Mouse (Mus musculus) heart, postnatal 14 days (tissue): Measurements from ENCODE around the gene Ltf. TPM values are rescaled to one million over a fixed set of nuclear protein-coding genes. Genes with fewer than 3 reads are reported as not detected.

Experiments
- DNase-seq, 2 experiments: peaks; one replicate each; pipeline ENCODE4 v3.0.0; 2021 to 2022
- intact Hi-C: fragments of 180-260 bp; cut with DNase I; formaldehyde crosslinking; loops from one replicate; pipeline ENCODE4 v1.15.1; 2025
- long read RNA-seq, 2 experiments: library from polyadenylated mRNA; stranded (forward); transcript quantifications; one replicate each; pipeline ENCODE4 v2.0.0; 2021
- total RNA-seq, 2 experiments: library from RNA; stranded (reverse); gene quantifications; 2 replicates each; pipeline ENCODE4 v1.2.3; 2021

Gene Ltf
- total RNA-seq: 1 to 10 TPM; 1.6 to 1.8 TPM
- long read RNA-seq, experiment 1, transcript Ltf-201 (17 exons, 2,743 nt): major isoform, 5 of 5 reads
- long read RNA-seq, experiment 1, partial matches to known transcripts: 0 of 5 reads
- long read RNA-seq, experiment 1, other reads (novel, unspliced or antisense): 0 of 5 reads
- long read RNA-seq, experiment 2, partial matches to known transcripts: 0 of 1 reads
- long read RNA-seq, experiment 2, other reads (novel, unspliced or antisense): 0 of 1 reads

DNA sequence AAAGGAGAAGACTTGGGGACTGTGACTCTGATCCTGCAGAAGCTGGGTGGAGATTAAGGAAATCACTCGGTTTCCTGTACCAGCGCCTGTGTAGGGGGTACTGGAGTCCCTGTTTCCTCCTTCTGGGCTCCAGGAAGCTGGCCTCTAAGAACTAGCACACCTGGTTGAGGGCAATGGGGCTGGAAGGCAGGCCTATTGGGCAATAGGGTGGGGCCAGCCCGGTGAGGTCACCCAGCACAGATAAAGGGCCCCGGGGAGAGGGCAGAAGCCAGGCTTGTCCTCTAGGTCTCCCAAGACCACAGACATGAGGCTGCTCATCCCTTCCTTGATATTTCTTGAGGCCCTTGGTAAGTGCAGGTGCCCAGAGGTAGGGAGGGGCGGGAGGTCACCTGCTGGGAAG, at the start of gene Ltf:
Ltf (plus strand) TSS at position 250 of the 400 bp plus-strand sequence.
- intact Hi-C loops: no loop called here
- no peak for DNase-seq

DNA sequence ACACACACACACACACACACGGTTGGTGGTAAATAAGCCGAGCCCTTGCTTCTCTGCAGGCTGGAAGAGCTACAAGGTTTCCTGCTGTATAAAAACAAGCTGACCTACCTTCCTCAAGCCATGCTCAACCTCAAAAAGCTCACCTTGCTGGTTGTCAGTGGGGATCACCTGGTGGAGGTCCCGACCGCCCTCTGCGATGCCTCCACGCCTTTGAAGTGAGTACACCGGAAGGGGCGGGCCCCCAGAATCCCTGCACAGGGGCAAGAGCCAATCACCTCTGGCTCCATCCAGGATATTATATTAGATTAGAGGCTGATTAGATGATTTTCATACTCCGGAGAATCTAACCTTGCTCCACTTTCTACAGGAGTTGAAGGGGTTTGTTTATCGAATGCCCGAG, 39.7 kb upstream of the Ltf start:
- DNase-seq: no peak
- intact Hi-C loops: no loop called here

DNA sequence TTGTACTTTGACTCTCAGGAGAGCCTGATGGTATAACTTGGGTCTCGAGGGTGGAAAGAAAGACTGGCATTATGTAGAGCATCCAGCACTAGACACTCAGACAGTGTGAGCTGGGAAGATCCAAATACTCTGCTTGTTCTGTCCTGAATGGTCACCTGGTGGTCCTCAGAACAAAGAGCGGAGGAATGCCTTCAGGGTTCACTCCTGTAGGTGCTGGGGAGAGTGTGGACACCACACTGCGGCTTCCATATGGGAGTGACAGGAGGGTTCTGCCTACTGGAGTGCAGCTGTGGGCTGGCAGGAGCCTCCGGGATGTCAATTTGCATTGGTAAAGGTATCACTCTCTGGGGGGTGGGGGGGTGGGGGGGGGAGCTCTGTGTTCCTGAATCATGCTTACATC, 36.7 kb upstream of the Ltf start:
- intact Hi-C loops: no loop called here
- no peak for DNase-seq

DNA sequence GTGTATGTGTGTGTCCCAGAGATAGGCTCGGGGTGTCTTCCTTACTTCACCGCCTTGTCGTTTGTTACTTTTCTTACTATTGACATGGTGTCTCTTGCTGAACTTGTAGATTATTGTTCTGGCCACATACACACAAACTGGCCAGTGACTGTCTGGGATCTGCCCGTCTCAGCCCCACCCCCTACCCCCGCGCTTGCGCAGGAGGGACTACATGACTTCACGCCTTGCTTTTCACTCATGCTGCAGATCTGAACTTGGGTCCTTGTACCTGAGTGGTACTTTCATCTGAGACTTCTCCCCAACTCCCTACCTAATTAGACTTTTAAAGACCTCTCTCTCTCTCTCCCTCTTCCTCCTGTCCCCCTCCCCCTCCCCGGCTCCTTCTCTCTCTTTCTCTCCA, 35.0 kb upstream of the Ltf start:
- intact Hi-C loops: no loop called here

DNA sequence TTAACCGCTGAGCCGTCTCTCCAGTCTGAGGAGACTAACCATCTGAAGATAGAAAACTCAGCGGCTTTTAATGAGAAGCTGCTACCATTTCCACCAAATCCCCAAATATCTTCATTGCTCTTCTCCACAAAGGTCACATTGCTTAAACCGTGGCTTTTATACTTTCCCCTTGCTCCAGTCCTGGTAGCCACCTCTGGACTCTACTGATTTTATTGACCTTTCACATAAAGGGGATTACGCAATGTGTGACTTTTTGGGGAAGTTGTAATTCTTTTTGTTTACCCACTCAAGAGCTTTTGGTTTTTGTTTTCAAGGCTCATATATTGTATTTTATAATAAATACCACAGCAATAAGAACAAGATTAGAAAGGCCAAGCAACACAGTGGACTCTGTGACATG, 33.5 kb upstream of the Ltf start:
- no peak for DNase-seq
- intact Hi-C loops: no loop called here

More for the DNA sequence above, 35.0 kb upstream of the Ltf start:
- DNase-seq: no peak

DNA sequence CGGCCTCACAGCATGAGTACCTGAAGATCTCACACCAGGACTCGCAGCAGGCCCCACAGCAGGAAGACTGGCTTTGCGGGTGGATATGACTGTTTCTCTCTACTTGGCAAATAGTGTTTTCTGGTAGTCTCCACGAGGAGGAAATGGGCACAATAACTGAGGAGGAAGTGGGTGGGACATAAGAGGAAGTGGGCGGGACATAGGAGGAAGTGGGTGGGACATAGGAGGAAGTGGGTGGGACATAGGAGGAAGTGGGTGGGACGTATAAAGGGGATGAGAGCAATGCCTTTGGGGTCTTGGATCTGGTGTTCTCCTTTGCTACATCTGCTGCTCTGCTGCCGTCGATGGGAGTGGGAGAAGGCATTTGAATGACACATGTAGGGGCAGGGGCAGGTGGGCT, 33.1 kb upstream of the Ltf start:
- DNase-seq: no peak
- intact Hi-C loops: no loop called here

DNA sequence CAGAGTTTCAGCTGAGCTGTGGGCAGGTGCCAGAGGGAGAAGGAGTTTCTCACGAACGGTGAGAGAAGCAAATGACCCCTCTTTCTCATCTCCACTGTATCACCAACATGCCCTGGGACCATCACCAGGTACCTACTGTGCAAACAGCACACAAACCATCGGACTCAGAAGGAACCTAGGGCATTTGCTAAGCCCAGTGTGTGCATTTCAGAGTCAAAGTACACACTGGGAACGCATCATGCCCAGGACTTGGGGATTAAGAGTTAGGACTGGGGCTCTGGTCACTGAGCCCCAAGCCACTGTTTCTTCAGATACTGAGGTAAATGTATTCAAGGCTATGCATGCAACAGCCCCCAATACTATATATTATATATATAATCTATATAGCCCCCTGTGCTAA, 31.7 kb upstream of the Ltf start:
- DNase-seq: no peak
- intact Hi-C loops: no loop called here

DNA sequence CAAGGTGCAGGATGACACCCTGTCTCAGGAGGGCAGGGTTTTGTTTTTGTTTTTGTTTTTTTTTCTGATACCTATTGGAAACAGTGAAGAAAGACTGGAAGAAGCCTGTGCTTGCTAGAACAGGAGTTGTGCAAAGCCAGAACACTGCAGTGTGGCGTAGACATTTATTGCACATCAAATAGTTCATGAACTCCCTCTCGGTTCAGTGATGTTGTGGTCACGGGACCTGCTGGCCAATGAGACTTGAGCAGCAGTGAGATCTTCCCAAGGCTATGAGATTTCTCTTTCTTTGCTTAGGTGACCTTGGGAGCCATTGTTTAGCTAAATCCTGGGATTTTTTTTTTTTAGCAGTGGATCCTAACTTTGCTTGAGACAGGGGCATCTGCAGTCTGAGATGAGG, 31.0 kb upstream of the Ltf start:
- DNase-seq: no peak
- intact Hi-C loops: no loop called here

DNA sequence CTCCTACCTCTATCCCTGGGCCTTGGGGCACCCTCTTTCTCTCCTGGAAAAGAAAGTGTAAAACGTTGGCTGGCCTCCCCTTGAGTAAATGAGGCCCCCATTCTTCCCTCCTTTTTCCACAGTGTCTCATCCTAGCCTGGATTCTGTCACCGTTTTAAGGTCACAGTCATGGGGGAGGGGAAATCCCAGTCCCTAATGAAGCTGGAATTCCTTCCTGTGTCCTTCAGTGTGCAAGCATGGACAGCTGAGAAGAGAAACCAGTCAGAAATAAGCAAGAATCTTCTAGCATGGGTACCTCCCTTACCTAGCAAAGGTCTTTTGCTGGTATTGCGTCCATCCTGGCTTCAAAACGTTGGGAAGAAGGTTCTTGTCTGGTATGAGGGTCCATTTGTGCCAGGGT, 29.9 kb upstream of the Ltf start:
- intact Hi-C loops: no loop called here

DNA sequence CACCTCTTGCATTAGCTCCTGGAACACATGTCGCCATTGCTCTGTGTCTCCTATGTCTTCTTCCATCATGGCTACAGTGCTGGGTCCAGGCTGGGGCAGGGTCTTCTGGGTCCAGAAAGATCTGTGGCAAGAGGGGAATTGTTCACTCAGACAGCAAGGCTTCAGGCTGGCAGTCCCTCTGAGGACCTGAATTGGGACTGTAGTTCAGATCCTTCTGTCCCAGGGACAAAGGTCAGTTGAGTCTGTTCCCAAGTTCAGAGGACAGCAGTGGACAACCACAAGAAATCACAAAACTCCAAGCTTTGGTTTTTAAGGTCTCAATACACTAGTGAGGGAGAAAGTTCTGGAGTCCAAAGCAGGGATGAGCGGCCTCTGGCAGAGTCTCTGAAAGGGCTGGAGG, 29.5 kb upstream of the Ltf start:
- intact Hi-C loops: no loop called here

More for the DNA sequence above, 29.9 kb upstream of the Ltf start:
- DNase-seq: no peak

DNA sequence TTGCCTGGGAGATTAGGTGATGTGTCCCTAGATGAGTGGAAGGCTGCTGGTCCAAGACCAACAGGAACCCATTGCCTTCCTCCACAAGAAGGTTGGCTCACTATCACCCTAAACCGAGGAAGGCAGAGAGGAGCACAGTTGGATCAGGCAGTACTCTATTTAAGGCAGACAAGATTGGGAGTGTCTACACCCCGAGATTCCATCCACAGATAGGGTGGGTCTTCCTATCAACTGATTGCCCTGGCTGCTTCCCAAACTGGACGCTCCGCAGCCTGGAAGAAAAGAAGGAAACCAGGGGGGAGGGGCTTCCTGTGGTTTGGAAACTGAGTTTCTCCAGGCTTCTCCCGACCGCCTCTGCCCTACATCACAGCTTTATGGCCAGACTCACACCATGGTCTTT, 28.9 kb upstream of the Ltf start, which contains the start of gene Rtp3:
Rtp3 (minus strand) TSS at position 380 of the 400 bp plus-strand sequence.
- DNase-seq: peak; percentile 42 to 57
- intact Hi-C loops: no loop called here

More for the DNA sequence above, 29.5 kb upstream of the Ltf start:
- DNase-seq: no peak

DNA sequence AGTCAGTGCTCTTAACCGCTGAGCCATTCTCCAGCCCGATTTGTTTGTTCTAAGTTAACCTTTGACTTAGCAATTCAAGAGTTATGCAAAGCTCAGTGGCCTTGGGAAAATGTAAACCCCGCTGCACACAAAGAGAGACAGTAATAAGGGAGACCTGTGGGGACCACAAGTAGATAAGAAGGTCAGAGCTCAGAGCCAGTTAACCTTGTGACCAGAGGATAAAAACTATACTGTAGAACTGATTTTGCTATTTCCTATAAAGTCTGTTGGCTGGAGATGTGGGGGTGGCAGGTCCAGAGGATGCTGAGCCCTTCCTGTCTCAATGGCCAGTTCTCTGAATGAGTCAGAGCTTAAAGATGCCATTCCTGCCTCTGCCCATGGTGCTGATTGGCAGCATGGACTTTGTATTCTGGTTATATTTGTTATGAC, 25.8 kb upstream of the Ltf start:
- no peak for DNase-seq
- intact Hi-C loops: no loop called here

DNA sequence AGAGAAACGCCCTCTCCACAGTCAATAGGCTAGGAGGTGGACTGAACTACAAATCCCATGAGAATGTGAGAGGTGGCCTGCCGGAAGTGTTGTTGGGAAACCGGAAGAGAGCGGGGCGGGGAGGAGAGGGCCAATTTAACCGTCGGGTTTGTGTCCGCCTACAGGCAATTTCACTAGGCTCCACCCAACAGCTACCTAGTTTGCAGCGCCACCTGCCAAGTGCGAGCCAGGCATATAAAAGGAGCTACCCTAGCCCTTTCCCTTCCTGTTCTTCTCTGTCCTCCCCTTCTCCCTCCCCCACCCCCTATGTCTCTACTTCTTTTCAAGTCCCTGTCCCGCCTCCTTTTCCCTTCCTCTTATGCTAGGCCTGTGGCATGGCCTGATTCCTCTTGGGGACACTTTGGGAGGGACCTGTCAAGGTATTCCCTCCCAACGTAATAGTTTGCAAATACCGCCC, 24.3 kb upstream of the Ltf start:
- intact Hi-C loops: loop anchor here (5.0 kb wide), 2 partner anchors 72 to 253 kb away; no protein-coding TSS in a partner anchor
- DNase-seq: peak; percentile 69 to 77

DNA sequence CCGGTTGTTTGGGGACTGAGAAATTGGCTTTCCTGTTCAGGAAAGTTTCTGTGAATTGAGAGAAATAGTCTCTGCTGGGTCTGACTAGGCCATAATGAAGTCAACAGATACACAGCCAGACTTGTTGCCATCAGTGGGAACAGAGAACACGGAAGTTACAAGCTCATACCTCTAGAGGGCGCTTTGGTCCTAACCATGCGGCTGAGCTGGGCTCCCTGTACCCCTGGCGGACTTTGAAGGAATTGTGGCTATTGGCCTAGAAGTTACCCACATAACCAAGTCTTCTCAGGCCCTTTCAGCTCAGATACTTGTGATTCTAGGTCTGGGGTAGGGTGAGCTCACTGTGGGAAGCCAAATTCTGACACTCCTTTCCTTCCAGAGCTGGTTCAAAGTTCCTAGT, 21.8 kb upstream of the Ltf start:
- DNase-seq: peak; percentile 73 to 86
- intact Hi-C loops: loop anchor here (1.0 to 5.0 kb wide), 3 partner anchors 75 to 250 kb away; no protein-coding TSS in a partner anchor

DNA sequence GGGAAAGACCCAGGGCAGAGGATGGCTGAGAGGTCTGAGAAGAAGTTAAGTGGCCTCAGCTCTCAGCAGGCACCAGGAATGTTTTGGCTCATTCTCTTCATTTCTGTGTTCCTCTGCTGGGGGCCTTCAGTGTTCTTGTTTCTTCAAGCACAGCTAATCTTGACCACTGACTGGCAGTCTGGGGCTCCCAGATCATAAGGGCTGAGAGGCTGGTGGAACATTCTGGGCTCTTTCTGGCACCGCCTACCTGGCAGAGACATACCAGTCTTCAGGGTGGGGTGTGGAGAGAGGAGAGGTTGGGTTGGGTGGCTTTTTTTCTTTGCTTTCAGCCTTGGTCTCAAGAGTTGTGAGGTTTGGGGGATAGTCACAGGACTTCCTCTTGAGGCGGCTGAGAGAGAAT, 20.0 kb upstream of the Ltf start:
- DNase-seq: no peak
- intact Hi-C loops: loop anchor here (5.0 kb wide), 2 partner anchors 77 to 248 kb away; no protein-coding TSS in a partner anchor

DNA sequence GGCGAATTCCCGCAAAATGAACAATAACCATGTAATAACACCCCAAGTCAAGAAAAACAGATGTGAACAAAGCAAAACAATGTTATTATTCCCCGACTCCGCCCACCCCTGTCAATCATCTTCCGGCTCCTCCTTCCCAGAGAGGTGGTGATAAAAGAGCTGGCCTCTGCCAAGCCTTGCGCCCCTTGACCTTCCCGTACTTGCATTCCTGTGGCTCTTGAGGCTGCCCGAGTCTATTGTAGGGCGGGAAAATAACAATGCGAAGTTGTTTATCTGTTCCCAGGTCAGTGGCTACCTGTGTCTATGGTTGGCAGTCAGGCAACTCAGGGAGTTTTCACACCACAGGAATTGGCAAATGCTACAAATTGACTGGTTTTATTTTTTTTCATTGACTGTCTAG, 19.2 kb upstream of the Ltf start:
- intact Hi-C loops: loop anchor here (5.0 kb wide), 2 partner anchors 78 to 247 kb away; no protein-coding TSS in a partner anchor
- DNase-seq: peak; percentile 20 to 43

DNA sequence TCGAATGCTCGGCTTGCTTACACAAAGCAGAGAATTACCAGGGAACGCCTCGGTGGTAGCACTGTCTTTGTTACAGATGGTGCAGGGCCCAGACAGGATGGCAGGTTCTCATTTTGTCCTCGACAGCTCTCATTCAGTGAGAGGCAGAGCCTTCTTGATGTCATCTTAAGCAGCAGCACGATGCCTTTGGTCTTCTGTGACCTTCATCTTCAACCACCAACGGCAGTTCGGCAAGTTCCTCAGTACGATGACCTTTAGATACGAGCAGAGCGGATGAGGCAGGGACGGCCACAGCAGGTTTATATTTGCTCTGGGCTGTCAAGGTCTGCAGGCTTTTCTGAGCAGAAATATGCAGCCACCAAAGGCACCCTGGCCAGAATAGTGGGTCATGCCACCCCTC, 17.4 kb upstream of the Ltf start:
- intact Hi-C loops: no loop called here
- no peak for DNase-seq

DNA sequence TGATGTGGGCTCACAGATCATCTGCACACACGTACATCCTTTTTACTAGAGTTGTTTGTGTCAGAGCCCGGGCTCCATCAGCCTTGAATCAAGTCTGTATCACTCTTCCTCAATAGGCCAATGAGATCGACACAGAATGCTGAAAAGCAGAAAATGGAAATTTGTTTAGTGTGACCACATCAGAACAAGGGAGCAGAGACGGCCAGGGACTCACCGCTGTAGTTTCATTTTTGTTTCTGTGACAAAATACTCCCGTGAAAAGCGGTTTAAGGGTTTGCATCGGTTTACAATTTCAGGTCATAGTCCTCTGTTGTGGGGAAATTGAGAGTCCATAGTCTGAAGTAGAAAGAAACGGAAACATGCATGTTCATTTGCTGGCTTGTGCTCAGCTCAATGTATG, 15.8 kb upstream of the Ltf start:
- intact Hi-C loops: no loop called here
- DNase-seq: no peak

DNA sequence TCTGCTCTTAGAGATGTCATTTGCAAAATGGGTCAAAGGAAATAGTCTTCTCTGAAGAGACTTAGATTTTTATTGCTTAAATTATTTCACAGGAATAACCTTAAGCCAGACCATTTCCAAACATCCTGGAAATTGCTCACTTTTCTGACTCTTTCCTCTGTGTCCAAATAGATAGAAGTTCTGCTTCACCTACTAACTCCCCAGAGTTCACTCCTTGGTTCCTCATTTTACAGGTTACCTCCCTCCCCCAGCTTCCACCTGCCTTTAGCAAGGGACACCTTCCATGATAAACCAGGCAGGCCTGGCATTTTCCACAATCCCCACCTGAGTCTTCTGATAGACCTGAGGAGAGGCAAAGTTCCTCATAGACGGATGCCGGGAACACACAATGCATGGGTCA, 12.5 kb upstream of the Ltf start:
- intact Hi-C loops: no loop called here
- DNase-seq: no peak

DNA sequence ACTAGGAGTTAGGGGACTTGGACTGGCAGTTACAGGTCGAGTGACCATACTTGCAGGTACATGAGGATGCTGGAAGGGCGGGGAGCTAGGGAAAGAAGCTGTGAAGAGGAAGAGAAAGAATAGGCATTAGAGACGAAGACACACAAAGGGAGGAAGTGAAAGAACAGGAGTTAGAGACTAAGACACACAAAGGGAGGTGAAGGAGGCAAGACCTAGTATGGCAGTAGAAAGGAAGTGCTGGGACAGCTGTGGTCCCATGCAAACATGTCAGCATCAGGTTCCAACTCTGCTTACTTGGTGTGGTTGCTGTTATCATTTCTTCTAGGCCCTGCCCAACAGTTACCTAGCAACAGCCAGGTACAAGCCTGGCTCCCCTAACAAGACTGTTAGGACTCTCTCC, 9.3 kb upstream of the Ltf start:
- DNase-seq: no peak
- intact Hi-C loops: no loop called here

DNA sequence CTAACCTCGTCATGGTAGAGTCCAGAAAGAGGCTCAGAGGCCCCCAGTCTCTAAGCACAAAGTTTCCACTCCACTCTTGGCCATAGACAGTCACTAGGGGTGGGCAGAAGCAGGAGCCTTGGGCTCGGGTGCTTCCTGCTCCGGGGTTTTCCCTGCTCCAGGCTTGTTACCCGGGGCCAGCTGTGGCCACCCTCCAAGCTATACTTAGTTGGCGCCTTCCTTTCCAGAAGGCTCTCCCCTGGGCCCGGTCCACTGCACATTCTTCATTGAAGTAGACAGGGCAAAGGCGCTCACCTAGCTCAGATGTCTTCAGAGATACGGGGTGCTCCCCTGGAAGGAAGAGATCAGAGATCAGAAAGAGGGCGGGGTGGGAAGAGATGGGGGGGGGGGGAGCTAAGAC, 7.5 kb upstream of the Ltf start:
- no peak for DNase-seq
- intact Hi-C loops: no loop called here

DNA sequence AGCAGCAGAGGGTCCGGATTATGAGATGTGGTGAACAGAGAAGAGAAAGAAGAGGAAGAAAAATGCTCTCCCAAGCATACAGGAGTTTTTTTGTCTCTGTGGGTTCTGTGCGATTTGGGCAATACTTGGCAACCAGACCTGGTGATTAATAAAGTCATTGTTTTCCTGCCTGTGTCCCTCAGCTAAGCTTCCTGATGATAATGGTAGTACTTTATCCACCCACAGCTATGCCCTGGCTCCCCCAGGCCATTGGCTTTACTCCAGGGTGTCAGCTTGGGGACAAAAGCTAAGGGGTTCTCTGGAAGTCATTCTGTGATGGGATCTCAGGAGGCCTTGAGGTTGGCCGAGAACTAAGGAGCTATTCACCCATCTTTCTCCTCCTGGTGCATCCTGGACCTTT, 7.0 kb upstream of the Ltf start:
- no peak for DNase-seq
- intact Hi-C loops: no loop called here

DNA sequence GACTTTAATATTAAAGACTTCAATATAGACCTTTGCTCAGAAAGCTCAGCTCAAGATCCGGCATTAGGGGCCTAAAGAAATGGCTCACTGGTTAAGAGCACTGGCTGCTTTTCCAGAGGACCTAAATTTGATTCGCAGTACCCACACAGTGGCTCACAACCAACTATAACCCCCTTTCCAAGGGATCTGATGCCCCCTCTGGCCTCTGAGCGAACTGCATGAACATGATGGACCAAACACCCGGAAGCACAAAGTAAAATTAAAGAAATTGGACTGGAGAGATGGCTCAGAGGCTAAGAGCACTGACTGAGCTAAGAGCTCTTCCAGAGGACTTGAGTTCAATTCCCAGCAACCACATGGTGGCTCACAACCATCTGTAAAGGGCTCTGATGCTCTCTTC, 3.4 kb upstream of the Ltf start:
- DNase-seq: no peak
- intact Hi-C loops: no loop called here
